Mouse (Mus musculus) lung, adult 2 months (tissue): ENCODE data around the gene Clec2i.

Experiments
- CTCF ChIP-seq: fragments of 200-500 bp; IDR thresholded peaks from 2 replicates; pipeline ENCODE4 v1.5.1; 2011; ENCODE audit warnings: mild to moderate bottlenecking, low read length, control low read depth; ENCODE audit not compliant: insufficient read depth
- POLR2A ChIP-seq: fragments of 200-500 bp; IDR thresholded peaks from 2 replicates; pipeline ENCODE4 v1.6.1; 2011; ENCODE audit warnings: low read depth, mild to moderate bottlenecking, control low read depth, low read length, borderline replicate concordance; ENCODE audit errors: extremely low read depth

DNA sequence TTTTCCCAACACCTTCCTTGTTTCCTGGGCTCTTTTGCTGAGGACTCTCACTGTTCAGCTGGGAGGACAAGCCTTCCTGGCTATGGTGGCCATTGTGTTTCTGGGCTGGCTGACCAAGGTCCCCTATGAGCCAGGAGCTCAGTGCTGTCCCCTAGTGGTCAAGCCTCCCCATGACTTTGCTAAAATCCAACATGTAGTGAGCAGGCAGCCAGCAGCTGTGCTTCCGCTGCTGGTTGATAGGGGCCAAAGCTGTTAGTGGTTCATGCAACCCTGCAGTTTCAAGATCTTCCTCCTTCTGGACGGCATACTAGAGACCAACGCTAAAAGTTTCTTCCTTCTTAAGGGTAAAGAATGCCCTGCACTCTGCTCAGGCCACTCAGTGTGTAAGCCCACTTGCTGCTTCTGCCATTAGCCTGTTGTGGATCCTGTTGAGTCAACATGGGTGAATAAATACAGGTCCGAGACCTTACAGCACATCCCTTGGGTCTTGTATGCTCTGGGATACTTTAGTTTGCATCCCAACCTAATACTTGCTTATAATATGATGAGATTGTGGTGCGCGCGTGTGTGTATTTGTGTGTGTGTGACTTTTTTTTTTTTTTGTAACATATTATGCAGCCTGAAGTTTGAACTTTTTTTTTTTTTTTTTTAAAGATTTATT lies 41.9 kb upstream of the Clec2i start:
- TF ChIP-seq CTCF (peak; percentile 99), POLR2A (no peak)
